Mouse (Mus musculus) stomach, postnatal 0 days (tissue): Measurements from ENCODE around the gene Cd302.

Experiments used
- CTCF ChIP-seq: IDR thresholded peaks from 2 replicates; pipeline ENCODE4 v1.5.1; 2016; ENCODE audit warnings: antibody characterized with exemption, low read depth, mild to moderate bottlenecking, moderate library complexity
- EP300 ChIP-seq: optimal IDR thresholded peaks from 2 replicates; pipeline ENCODE3; 2016; ENCODE audit warnings: antibody characterized with exemption

DNA sequence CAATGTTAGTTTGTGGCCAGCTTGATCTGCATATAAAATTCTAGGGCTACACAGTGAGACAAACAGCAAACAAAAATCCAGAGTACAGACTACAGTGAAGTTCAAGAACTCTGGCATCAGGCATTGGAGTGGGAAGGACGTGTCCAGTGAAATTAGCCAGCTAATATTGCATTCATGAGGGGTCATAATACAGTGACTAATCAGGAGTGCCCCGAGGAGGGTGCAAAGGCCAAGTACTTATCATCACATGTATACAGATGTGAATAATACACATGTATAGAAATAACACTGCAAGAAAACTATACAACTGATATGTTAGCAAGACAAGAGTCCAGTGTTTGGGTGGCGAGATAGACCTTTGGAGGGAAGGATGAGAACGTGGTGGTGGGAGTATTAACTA lies 31.5 kb downstream of the Cd302 start:
- TF ChIP-seq CTCF (no peak), EP300 (no peak)
